Mouse (Mus musculus) G1E (cell line): ENCODE data around the gene Tnfrsf4.

ENCODE experiments used
- CTCF ChIP-seq: IDR thresholded peaks from 2 replicates; pipeline ENCODE4 v1.5.1; 2012; ENCODE audit warnings: low read depth, low read length, inconsistent platforms, mixed read lengths
- POLR2AphosphoS5 ChIP-seq: IDR thresholded peaks from 2 replicates; pipeline ENCODE4 v1.6.1; 2012; ENCODE audit warnings: low read depth, low read length, inconsistent platforms; ENCODE audit not compliant: insufficient replicate concordance

DNA sequence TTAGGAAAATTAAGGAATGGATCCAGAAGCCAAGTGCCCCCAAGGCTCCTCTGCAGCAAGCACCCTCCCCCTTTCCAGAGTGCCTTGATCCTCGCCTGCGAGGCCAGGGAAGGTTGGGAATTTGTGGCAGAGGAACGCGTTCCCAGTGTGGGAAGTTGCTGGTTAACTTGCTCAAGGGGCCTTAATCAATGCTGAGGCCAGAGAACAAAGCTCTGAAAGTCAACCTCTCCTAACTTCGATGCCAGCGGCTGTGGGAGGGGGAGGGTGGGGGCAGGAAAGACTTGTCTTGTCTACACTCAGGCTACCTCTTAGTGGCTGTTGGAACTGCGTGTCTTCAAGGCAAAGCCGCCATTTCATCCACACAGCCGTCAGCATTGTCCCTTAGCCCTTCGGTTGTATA is 44.1 kb downstream of the Tnfrsf4 start:
- no peak for TF ChIP-seq CTCF
- TF ChIP-seq POLR2AphosphoS5, result no peak
